Comparison of ENCODE assay signal across 9 mouse cellular contexts in genomic region chr15:81848301-81848700, GRCm38 (mm10). TPM values are rescaled to one million over a fixed set of nuclear protein-coding genes. Genes with fewer than 3 reads are reported as not detected.
DNase-seq lines count a peak whose midpoint lies in the region; ATAC-seq lines count a peak whose summit lies in the region.
"Had no signal": no experiment of that assay in that cellular context is flagged by ENCODE, and none has a peak within 500 bp of the region (broad histone marks: within the 10 kb centered on the region; RNA-seq: fewer than 3 reads in every experiment).

No protein-coding gene starts in this region.

- no peak overlapping the region for H3K27ac ChIP-seq in forebrain, embryonic 14.5 days (ENCODE audit: low read depth, low read length)
- H3K27ac ChIP-seq in forebrain, embryonic 13.5 days, result no peak overlapping the region
- H3K27ac ChIP-seq: stomach, embryonic 15.5 days had no signal

- 33% methylated on average over 7 of the region's 7 CpGs for WGBS in forebrain, embryonic 14.5 days
- WGBS in forebrain, embryonic 13.5 days, result 36% methylated on average over 7 of the region's 7 CpGs

- DNase-seq in forebrain, embryonic 14.5 days (ENCODE audit: low spot score), result peak; percentile 62
- peak; percentile 59 to 61 for DNase-seq in right cerebral cortex, adult 2 months (ENCODE audit: low spot score in 2 of 2)
- DNase-seq in right cerebral cortex, adult 18-20 months, result no peak
- DNase-seq in cerebellum, postnatal 10 days, result peak; percentile 75 to 78
- DNase-seq in kidney, postnatal 36 days, result peak; percentile 77 to 82
- peak; percentile 45 for DNase-seq in mesoderm, embryonic 11.5 days (ENCODE audit: low read depth, low spot score)
- DNase-seq in ovary, postnatal 10 days (ENCODE audit: low spot score), result no peak

- H3K36me3 ChIP-seq in forebrain, embryonic 14.5 days (ENCODE audit: control insufficient read depth, insufficient read depth, low read length), result peaks cover 43% of the 10 kb centered on the region
- H3K36me3 ChIP-seq in forebrain, embryonic 13.5 days (ENCODE audit: poor library complexity, severe bottlenecking), result peaks cover 55% of the 10 kb centered on the region

- H3K4me3 ChIP-seq in forebrain, embryonic 14.5 days (ENCODE audit: low read depth, low read length), result no peak overlapping the region
- H3K4me3 ChIP-seq in forebrain, embryonic 13.5 days, result no peak overlapping the region
- H3K4me3 ChIP-seq: stomach, embryonic 15.5 days had no signal

- H3K27me3 ChIP-seq in forebrain, embryonic 14.5 days (replicated peaks; ENCODE audit: control insufficient read depth, insufficient read depth, low read length), result no peaks in the 10 kb centered on the region
- no peaks in the 10 kb centered on the region for H3K27me3 ChIP-seq in forebrain, embryonic 13.5 days
- H3K27me3 ChIP-seq: stomach, embryonic 15.5 days had no signal

- no peak overlapping the region for H3K4me2 ChIP-seq in forebrain, embryonic 14.5 days (ENCODE audit: low read length)
- H3K4me2 ChIP-seq in forebrain, embryonic 13.5 days, result no peak overlapping the region
- H3K4me2 ChIP-seq: stomach, embryonic 15.5 days had no signal

- no peak overlapping the region for H3K9ac ChIP-seq in forebrain, embryonic 14.5 days (ENCODE audit: low read length)
- no peak overlapping the region for H3K9ac ChIP-seq in forebrain, embryonic 13.5 days
- H3K9ac ChIP-seq: stomach, embryonic 15.5 days had no signal

- ATAC-seq in forebrain, embryonic 14.5 days, result no peak
- ATAC-seq in forebrain, embryonic 13.5 days, result no peak

- no peaks in the 10 kb centered on the region for H3K9me3 ChIP-seq in forebrain, embryonic 14.5 days (replicated peaks; ENCODE audit: control insufficient read depth, low read length)
- no peaks in the 10 kb centered on the region for H3K9me3 ChIP-seq in forebrain, embryonic 13.5 days (replicated peaks)
- H3K9me3 ChIP-seq: stomach, embryonic 15.5 days had no signal

- H3K4me1 ChIP-seq in forebrain, embryonic 14.5 days (ENCODE audit: control insufficient read depth, insufficient read depth, low read length), result no peaks in the 10 kb centered on the region
- H3K4me1 ChIP-seq in forebrain, embryonic 13.5 days, result no peaks in the 10 kb centered on the region
- H3K4me1 ChIP-seq: stomach, embryonic 15.5 days had no signal

RNA-seq across cellular contexts. Expression of gene Tob2, which starts 10.3 kb away (rescaled TPM):
- polyA plus RNA-seq in forebrain, embryonic 14.5 days (2014; fragmentation: Nextera tagmentation; extraction: Ambion mirVana), result 11.1 and 17.0 TPM in 2 replicates
- polyA plus RNA-seq in forebrain, embryonic 13.5 days (2015; fragmentation: Nextera tagmentation; extraction: Ambion mirVana), result 19.1 and 21.7 TPM in 2 replicates

RNA-seq across cellular contexts. Expression of gene Phf5a, which starts 23.4 kb away (rescaled TPM):
- 153 and 202 TPM in 2 replicates for polyA plus RNA-seq in forebrain, embryonic 14.5 days (2014; fragmentation: Nextera tagmentation; extraction: Ambion mirVana)
- polyA plus RNA-seq in forebrain, embryonic 13.5 days (2015; fragmentation: Nextera tagmentation; extraction: Ambion mirVana), result 159 and 177 TPM in 2 replicates

RNA-seq across cellular contexts. Expression of gene Aco2, which starts 23.8 kb away (rescaled TPM):
- 204 and 231 TPM in 2 replicates for polyA plus RNA-seq in forebrain, embryonic 14.5 days (2014; fragmentation: Nextera tagmentation; extraction: Ambion mirVana)
- 202 and 211 TPM in 2 replicates for polyA plus RNA-seq in forebrain, embryonic 13.5 days (2015; fragmentation: Nextera tagmentation; extraction: Ambion mirVana)

RNA-seq across cellular contexts. Expression of gene Tef, which starts 46.1 kb away (rescaled TPM):
- polyA plus RNA-seq in forebrain, embryonic 14.5 days (2014; fragmentation: Nextera tagmentation; extraction: Ambion mirVana), result 15.1 and 18.1 TPM in 2 replicates
- polyA plus RNA-seq in forebrain, embryonic 13.5 days (2015; fragmentation: Nextera tagmentation; extraction: Ambion mirVana), result 24.2 and 24.9 TPM in 2 replicates

Comparison
In these comparisons a context has a peak if more than half of its experiments do, and no peak if none do; other contexts are left out.
1. DNase-seq: peak in forebrain, embryonic 14.5 days (single experiment), right cerebral cortex, adult 2 months (2 of 2), cerebellum, postnatal 10 days (2 of 2), kidney, postnatal 36 days (2 of 2) and mesoderm, embryonic 11.5 days (single experiment); none in right cerebral cortex, adult 18-20 months (single experiment) and ovary, postnatal 10 days (single experiment).